Mouse (Mus musculus) adrenal gland, postnatal 36 days (tissue): ENCODE data around the gene Cryzl2. TPM values are rescaled to one million over a fixed set of nuclear protein-coding genes. Genes with fewer than 3 reads are reported as not detected.

Experiments used
- DNase-seq, 2 experiments: peaks; one replicate each; pipeline ENCODE4 v3.0.0; 2021; ENCODE audit warnings: mixed read lengths in 1 of 2
- long read RNA-seq, 2 experiments: library from polyadenylated mRNA; stranded (forward); transcript quantifications; one replicate each; pipeline ENCODE4 v2.0.0; 2021; ENCODE audit warnings: borderline sequencing depth in 2 of 2
- total RNA-seq, 2 experiments: library from RNA; stranded (reverse); gene quantifications; 2 replicates each; pipeline ENCODE4 v1.2.3; 2021

Cryzl2 gene
- total RNA-seq = 10 to 100 TPM; 42.6 to 60.1 TPM
- long read RNA-seq, experiment 1, transcript Cryzl2-201 (10 exons, 1,618 nt) = major isoform, 82 of 125 reads
- long read RNA-seq, experiment 1, transcript Cryzl2-203 (8 exons, 778 nt) = minor isoform, 11 of 125 reads
- long read RNA-seq, experiment 1, partial matches to known transcripts = 5 of 125 reads
- long read RNA-seq, experiment 1, other reads (novel, unspliced or antisense) = 25 of 125 reads
- long read RNA-seq, experiment 2, transcript Cryzl2-201 (10 exons, 1,618 nt) = major isoform, 23 of 27 reads
- long read RNA-seq, experiment 2, partial matches to known transcripts = 0 of 27 reads
- long read RNA-seq, experiment 2, other reads (novel, unspliced or antisense) = 3 of 27 reads

DNA sequence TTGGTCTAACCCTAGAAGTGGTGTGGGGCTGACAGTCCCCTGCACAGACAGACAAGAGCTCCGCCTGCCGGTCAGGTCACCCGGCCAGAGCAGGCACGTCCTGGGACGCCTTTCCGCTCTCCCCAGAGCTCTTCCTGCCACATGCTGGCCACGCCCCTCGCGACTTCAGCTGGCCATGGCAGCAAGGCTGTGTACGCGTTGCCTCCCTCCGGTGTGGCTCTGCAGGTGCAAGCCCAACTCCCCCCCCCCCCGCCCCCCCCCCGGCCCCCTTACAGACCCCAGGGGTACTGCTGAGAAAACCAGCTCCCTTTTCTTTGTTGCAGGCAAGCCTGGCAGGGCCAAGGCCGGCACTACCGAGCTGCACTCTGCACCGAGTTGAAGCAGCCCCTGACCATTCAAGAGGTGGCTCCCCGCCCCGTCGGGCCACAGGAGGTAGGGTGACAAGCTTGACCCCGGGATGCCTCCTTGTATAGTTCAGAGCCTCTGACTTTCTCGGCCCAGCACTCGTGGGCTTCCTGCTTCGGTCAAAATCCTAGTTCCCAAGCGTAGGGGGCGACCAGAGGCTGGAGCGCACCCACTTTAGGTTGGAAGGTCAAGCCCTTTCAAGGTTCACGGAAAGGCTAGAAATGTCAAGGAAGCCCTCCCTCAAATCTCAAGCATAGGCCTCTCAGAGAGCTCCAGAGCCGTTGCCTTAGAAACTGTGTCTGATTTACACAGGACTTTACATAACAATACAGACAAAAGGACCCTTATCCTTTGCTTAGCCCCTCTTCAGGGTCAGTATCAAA lies at the start of gene Cryzl2:
Gene Cryzl2 (plus strand): TSS at position 157 of the 788 bp plus-strand sequence.
- peak; percentile 93 to 96 for DNase-seq

DNA sequence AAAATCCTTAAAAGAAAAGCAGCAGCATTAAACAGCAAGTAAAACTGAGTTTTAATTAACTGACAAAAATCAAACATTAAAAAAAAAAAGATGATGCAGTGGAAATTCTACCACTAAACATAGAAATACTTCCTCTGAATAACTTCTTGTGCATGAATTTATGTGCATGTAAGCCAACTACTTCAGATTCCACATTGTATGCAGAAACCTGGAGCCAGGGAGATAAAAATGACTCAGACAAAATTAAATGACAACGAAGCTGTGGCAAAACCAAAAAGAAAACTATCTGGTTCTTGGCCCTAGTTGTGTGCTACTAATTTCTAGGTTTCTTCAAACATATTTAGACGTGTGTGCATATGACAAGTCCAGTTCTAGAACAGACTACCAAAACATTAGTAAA lies 48.7 kb upstream of the Cryzl2 start:
- no peak for DNase-seq

DNA sequence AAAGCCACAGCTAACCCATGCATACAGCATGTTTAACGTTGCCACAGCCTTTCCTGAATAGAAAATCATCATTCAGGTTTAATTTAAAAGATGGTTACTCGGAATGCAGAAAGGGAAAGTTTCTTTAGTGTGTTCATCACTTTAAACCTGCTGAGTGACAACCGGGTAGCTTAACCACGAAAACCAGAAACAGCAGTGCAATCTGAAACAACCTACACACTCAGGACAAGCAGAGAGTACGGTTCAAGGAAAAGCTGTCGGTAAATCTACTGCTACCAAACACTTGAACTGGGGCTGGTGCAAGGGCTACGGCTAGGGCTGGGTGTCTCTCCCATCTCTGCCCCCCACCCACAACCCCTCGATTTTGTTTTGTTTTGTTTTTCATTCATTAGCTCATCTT lies 47.4 kb upstream of the Cryzl2 start:
- no peak for DNase-seq

DNA sequence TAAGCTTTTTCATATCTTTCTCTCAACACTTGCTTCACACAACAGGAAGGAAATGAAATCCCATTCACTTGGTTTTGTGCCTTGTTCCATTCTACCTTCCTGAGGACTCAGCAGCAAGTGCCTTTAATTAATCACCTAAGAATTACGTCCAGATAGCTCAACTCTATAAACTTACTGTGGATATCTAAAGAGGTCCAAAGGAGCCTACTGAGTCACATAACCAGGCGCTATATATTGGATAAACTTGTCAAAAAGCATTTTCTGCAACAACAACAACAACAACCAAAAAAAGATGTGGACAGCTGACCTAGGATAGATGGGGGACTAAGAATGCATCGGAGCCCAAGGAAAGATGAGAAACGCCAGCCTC lies 47.1 kb upstream of the Cryzl2 start:
- no peak for DNase-seq

DNA sequence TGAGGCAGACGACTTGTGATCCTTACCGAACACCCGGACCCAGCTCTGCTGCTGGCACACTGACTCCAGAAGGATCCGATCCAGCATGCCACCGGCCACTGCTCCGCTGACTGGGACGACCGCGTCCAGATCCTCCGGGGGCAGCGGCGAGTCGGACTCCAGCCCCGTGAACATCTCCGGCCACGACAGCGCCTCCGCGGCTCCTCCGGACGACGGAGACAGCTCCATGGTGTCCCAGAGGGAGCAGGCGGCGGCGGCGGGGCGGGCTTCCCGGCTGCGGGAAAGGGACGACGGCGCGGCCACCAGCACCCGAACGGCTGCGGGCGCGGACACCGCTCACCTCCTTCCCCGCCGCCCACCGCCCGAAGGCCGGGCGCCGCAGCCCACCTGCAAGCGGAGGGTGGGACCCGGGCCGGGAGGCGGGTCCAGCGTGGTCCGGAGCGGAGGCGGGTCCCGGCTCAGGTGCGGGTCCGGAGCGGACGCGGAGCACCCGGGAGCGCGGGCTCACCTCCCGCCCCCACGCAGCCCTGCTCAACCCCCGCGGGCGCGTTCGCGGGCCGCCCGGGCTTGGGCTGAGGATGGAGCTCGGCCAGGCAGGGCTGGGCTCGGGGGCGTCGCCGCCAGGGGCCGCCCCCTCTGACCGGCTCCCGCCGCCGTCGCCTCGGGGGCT lies 46.5 kb upstream of the Cryzl2 start:
- DNase-seq = peak; percentile 83 to 84

DNA sequence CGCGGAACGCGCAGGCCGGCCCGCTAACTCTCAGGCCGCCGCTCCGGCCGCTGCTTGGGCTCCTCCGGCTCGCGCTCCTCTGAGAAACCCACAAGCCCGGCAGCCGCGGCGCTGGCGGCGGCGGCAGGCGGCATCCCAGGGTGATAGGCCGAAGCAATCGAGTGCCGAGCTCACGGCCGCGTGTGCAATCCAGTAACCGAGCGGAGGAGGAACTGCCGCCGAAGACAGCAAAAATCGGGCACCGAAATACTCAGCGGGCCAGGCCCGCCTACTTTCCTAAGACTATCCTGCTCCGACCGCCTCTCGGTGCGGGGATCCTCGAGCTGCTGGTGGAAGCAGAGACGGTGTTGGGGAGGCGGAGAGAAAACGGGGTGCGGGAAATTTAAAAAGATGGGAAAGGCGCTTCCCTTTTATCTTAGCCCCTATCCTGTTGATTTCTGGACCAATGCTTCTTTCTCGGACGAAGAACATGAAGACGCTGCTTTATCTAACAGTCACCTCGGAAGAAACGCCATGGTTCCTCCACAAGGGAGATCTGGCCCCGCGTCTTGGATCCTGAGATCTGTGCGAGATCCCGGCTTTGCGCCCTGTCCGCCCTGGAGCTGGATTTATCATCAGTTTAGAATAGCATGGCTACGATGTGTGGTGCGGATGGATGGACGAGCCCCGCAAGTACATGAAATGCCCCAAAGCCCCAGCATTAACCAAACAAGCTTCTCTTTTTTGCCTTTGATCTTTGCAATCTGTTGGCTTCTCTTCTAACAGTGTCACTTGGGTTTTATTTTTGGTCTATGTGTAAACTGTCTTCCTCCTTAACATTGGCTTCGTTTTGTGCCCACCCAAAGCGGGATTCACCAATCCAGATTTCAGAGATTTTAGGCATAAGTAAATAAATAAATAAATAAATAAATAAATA lies 45.7 kb upstream of the Cryzl2 start, which contains the start of gene Rasal2:
Gene Rasal2 (minus strand): TSS at position 142 of the 916 bp plus-strand sequence.
- peak; percentile 97 to 98 for DNase-seq

DNA sequence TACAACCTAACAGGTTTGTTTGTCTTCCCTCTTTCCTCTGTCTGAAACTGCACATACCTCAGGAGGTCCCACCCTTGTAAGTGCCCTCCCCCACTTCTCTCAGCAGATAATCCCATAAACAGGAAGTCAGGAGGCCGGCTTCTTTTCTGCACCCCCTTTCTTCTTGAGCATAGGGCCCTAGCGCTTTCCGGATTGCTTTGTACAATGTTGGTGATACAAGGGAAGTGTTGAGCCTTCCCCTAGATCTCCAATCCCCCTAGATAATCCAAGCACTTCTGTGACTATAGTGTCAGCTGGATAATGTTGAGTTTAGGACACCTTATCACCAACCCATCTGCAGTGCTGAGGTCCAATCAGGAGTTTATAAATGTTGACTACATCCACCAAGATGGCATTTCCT lies 42.6 kb upstream of the Cryzl2 start:
- DNase-seq = no peak

DNA sequence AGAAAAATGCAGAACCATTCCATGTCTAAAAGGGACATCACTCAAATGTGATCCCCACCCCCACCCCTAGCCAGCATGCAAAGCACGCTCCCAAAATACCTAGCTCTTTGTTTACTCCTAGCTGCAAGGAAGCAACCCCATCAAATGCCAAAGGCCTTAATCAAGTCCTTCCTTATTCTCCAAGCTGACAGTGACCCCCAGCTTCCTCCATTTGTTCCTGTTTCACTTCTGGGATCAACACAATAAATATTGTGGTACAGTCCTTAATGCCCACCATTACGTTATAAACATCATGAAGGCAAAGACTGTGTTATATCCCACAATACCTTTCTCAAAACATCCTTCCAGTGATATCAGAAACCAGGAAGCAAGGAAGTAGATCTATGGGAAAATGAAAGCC lies 41.7 kb upstream of the Cryzl2 start:
- DNase-seq = no peak

DNA sequence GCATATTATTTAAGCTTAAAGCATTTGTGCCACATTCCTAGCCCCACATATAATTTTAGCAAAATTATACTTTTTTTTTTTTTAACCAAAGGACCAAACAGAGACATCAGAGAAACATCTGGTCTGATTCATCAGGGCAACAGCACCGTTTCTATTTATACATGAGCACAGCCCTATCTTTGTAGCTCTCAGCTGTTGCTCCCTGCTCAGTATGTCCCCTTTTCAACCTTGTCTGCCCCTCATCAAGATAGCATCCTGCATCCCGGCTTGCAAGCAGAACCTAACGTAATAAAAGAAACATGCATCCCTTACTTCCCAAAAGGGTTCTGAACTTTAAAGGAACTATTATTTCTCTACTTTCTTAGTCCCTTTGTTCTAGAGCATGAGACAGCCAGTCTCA lies 41.0 kb upstream of the Cryzl2 start:
- no peak for DNase-seq

DNA sequence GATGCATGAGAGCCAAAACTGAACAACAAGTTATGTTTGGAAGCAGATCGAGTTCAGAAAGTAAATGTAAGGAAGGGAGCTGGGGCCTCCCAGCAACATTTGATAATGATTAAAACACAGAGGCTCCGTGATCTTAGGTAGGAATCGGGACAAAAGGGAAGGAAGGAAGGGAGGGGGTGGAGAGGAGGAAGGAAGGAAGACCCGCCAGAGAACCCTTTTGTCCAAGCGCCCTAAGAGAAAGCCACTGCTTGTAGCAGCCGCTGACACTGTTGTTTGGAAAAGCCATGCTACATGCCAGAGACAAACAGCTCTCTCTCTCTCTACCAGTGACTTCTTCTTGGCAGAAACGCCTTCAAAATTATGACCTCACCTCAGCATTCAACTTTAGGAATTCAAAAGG lies 40.5 kb upstream of the Cryzl2 start:
- peak in 1 of 2 experiments; percentile 7 for DNase-seq

DNA sequence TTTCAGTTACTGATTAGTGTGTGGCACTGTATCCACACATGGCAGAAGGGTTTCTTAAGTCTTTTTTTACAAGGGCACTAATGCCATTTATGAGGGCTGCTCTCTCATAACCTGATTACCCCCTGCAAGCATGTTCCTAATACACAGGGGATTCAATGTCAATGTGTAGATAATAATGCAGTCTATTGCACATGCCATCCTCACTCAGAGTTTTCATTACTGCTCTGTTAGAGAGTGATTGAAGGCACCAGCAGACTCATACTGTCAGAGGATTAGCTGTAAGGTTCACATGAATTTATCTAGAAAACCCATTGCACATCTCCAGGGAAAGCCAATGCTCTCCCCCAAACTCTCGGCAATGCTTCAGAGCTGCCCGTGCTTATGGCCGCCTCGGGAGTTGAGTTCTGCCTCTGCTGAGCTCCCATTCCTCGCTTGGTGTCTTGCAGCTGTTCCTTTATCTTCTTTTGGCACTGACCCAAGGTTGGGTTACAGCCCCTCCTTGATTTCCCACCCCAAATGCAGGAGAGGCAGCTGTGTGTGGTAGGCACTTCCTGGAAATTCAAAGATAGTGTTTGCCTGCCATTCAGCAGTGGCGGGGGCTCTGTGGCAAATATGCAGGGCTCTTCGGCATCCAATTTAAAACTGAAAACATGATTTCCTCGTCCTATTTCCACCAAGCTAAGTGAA lies 32.5 kb upstream of the Cryzl2 start:
- no peak for DNase-seq

DNA sequence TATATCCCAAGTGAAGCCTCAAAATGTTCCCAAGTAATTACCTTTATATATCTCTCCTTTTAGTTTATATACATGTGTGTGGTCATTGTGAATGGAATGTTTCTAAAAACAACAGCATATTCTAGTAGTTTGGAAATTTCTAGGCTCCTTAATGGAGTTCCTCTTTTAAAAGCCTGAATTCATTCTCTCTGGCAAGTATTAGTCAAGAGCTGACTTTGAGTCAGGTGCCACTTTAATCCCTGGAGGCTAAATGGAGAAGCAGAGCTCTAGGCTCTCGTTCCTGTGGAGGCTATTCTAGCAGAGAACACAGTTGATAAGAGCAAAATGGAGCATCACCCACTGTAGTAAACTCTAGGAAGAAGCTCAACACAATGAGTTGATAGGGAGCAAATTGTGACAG lies 31.4 kb upstream of the Cryzl2 start:
- no peak for DNase-seq

DNA sequence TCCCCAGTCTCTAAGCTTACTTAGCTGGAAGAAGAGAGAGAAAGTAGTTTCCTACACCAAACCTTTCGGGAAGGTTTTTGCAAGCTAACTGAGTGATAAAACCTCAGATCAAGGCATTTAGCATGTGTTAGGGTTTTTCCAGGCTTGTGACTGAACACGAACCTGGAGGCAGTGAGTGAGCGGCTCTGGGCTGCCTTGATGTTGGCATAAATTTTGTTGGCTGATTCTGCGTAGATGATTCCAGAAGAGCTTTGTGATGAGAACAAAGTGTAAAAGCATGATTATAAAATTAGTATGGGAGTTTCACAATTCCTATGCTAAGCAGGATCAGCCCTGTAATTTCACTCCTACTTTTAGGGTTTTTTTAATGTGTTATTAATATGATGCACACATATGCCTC lies 30.8 kb upstream of the Cryzl2 start:
- no peak for DNase-seq

DNA sequence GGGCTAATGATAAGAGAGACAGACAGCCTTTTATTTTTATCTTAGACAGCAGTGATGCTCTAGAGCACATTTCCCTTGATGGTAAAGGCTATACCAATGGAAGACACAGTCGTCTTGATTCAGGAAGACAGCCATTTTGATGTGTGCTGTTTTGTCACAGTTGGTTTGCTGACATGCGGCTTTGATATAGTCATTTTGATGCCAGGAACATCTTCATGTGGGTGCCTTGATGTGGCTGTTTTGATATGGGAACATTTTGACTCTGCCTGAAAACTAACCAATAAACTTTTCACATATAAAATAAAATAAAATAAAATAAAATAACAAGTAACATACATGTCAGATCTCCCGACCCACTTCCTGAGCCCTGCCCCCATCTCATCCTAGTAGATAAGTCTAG lies 30.0 kb upstream of the Cryzl2 start:
- DNase-seq = no peak

DNA sequence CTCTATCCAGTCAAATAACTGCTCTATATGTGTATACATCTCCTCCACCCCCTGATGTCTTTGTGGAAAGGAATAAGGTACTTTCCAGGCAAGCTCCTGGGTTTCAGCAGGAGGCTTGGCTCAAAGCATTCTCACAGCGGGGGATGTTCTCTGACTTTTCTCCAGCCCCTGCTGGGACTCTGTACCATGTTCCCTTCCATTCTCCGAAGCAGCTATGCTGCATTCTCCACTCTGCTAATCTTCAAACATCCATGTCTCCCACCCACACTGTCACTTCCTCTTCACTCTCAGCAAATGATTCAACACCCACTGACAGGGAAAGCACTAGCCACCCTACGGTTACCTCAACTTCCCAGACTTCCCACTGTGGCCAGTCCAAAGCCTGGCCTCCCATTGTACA lies 25.1 kb upstream of the Cryzl2 start:
- DNase-seq = no peak

DNA sequence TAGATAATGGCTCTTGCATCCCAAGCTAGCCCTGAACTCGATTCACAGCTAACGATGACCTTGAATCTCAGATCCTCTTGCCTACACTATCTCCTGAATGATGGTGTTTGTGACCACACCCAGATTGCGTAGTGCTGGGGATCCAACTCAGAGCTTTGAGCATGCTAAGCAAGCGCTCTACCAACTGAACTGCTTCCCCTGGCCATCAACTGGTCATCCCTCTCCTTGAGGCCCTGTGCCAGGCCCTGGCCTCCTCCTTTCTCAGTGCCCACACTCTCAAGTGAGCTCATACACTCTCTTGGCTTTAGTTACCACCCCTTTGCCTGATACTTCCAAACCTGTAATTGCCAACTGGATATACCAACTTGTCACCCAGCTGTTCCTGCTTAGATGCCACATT lies 24.0 kb upstream of the Cryzl2 start:
- peak in 1 of 2 experiments; percentile 12 for DNase-seq

DNA sequence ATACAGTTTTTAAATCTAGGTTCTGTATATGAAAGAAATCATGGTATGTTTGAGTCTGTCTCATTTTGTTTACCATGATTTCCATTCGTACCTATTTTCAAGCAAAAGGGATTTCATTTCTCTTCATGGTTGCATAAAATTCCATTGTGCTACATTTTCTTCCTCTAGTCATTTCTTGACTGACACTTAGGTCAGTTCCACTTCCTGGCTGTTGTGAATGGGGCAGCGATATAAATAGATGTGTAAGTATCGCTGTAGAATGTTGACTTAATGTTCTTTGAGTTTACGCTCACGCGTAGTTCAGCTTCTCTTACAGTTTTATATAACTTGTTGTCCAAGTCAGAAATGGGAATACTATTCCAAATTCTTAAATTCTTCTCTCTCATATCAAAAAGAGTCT lies 22.5 kb upstream of the Cryzl2 start:
- DNase-seq = no peak

DNA sequence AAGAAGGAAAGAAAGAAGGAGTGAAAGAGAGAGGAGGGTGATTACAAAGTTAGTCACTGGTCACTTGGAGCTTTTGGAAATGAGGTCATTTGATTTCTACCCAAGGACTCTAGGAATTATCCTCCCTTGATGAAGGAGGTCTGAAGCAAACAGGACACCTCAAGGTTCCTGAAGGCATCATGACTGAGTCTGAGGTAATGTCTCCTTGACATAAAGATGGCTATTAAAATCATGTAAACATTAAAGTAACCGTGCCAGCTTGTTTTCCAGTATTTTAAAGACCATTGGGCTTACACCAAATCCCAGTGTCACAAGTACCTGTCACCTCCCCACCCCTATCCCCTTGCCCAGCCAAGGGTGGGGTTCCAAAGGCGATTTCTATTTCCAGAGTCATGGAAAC lies 20.1 kb upstream of the Cryzl2 start:
- no peak for DNase-seq

DNA sequence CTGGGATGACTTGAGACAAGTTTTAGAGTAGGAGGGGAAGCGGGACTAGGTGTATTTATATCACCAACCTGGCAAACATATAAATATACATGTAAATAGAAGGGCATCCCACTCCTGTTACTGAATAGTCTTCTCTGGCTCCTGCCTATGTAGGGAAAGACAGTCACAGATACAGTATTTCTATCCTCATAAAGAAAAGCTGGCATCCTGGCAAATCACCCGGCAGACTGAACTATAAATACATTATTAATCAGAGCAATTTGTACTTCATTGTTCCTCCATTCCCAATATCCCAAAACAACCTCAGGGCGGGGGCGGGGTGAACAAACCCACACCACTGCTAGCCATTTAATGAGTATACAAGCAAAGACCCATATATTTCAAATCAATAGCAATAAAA lies 19.3 kb upstream of the Cryzl2 start:
- DNase-seq = no peak

DNA sequence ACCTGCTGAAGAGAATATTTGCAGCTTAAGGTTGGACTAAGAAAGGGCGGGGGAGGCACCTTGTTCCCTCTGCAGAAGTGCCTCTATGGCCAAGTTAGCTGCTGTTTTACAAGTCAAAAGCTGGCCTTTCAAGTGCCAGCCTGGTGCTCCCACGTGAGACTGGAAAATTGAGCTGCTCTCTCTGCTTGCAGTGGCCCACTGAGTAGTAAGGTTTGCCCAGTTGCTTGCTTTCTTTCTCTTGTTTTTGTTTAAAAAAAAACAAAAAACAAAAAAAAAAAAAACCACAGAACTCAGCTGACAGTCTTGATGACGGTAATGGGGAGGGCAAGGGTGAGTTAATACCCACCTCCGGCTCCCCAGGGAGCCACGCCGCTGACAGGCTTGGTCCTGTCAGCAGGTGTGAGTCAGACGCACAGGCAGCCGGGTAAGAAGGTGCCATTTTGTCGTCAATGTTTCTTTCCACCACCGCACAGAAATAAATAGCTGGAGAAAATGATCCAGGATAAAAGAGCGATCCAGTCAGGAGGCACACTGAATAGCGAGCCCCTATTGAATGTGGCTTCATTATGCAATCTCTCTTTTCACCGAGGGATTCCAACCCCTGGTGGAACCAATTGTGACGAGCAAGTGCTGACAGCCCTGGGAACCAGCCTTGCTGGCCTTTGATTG lies 18.3 kb upstream of the Cryzl2 start:
- no peak for DNase-seq
